ENCODE assay signal across 12 mouse cellular contexts in genomic region chr15:102145330-102145729, GRCm38 (mm10). TPM values are rescaled to one million over a fixed set of nuclear protein-coding genes. Genes with fewer than 3 reads are reported as not detected.
DNase-seq lines count a peak whose midpoint lies in the region; ATAC-seq and TF ChIP-seq lines count a peak whose summit lies in the region.
"Had no signal": no experiment of that assay in that cellular context is flagged by ENCODE, and none has a peak within 500 bp of the region (broad histone marks: within the 10 kb centered on the region; RNA-seq: fewer than 3 reads in every experiment).

No protein-coding gene starts in this region.

- peak overlapping the region; percentile 56 for H3K4me2 ChIP-seq in kidney, postnatal 0 days (ENCODE audit: low read length)

- no peak for DNase-seq in kidney, postnatal 0 days (ENCODE audit: low spot score)
- no peak for DNase-seq in kidney, adult 8-10 months
- DNase-seq in MN1 (ENCODE audit: low spot score): peak; percentile 87
- DNase-seq in left cerebral cortex, postnatal 25 days (ENCODE audit: low spot score in 2 of 2): peak; percentile 31 to 89
- DNase-seq in cerebellum, postnatal 10 days: no peak
- DNase-seq in ovary, postnatal 36 days (ENCODE audit: low spot score): no peak
- DNase-seq: spleen, adult 18-20 months had no signal

- no peaks in the 10 kb centered on the region for H3K9me3 ChIP-seq in kidney, postnatal 0 days (replicated peaks; ENCODE audit: low read length)
- H3K9me3 ChIP-seq: liver, embryonic 12.5 days had no signal

- TF ChIP-seq CTCF in kidney, postnatal 0 days (IDR thresholded peaks at IDR 0.05; ENCODE audit: low read depth): no peak

- no peak overlapping the region for H3K27ac ChIP-seq in kidney, postnatal 0 days
- no peak overlapping the region for H3K27ac ChIP-seq in brown adipose tissue, adult 24 weeks (replicated peaks; ENCODE audit: low read depth, low read length)
- H3K27ac ChIP-seq: liver, embryonic 12.5 days had no signal

- H3K4me1 ChIP-seq in kidney, postnatal 0 days (replicated peaks; ENCODE audit: insufficient read depth, low read length): peaks cover 11% of the 10 kb centered on the region
- H3K4me1 ChIP-seq in brown adipose tissue, adult 24 weeks (ENCODE audit: control insufficient read depth, insufficient read depth, insufficient read length, low read length): no peaks in the 10 kb centered on the region

- no peak overlapping the region for H3K9ac ChIP-seq in kidney, postnatal 0 days (ENCODE audit: low read depth, low read length)

- H3K27me3 ChIP-seq in kidney, postnatal 0 days (ENCODE audit: insufficient read depth, low read length): 0 out of 2 replicates have a peak, but pooled peaks cover 5% of the 10 kb centered on the region

- no peak for ATAC-seq in kidney, postnatal 0 days (replicated peaks; ENCODE audit: low FRiP score, low read depth)
- ATAC-seq in granulocyte monocyte progenitor cell, adult 5-6 weeks (replicated peaks; ENCODE audit: poor library complexity, severe bottlenecking): no peak
- ATAC-seq: forebrain, embryonic 14.5 days; inflammation-experienced regulatory T-cells, adult 6 months; liver, embryonic 12.5 days had no signal

- H3K36me3 ChIP-seq in kidney, postnatal 0 days (ENCODE audit: insufficient read depth, low read length): no peaks in the 10 kb centered on the region
- H3K36me3 ChIP-seq: liver, embryonic 12.5 days had no signal

- WGBS in kidney, postnatal 0 days: 61% methylated on average over 10 of the region's 10 CpGs

- no peak overlapping the region; the same call in 1 of the 2 replicates for H3K4me3 ChIP-seq in kidney, postnatal 0 days (replicated peaks; ENCODE audit: low read depth, low read length)
- peak overlapping the region; percentile 29 for H3K4me3 ChIP-seq in brown adipose tissue, adult 24 weeks (ENCODE audit: insufficient read depth, low read depth, low read length)

- intact Hi-C loops in left cerebral cortex, postnatal 25 days (cut with DNase I): loop anchor here (5.0 kb wide), 2 partner anchors 38 to 57 kb away; partner anchors contain the start of genes Csad and Zfp740

RNA-seq across cellular contexts. Expression of gene Igfbp6, which starts 1.2 kb away (rescaled TPM):
- polyA plus RNA-seq in kidney, postnatal 0 days (2015; fragmentation: Nextera tagmentation; extraction: Ambion mirVana): 20.5 and 28.3 TPM in 2 replicates
- polyA plus RNA-seq in brown adipose tissue, adult 24 weeks (2012; ENCODE audit: insufficient read depth, insufficient read length, missing spikeins): 30.2 and 52.1 TPM in 2 replicates
- total RNA-seq in left cerebral cortex, postnatal 25 days (2021): 10 to 100 TPM; 36.5 to 43.1 TPM
- total RNA-seq in granulocyte monocyte progenitor cell, adult 5-6 weeks (2014; fragmentation: Nextera tagmentation): not detected in 2 replicates
- total RNA-seq in granulocyte monocyte progenitor cell, adult 5-6 weeks (2017): not detected in 2 replicates

RNA-seq across cellular contexts. Expression of gene Soat2, which starts 5.0 kb away (rescaled TPM):
- polyA plus RNA-seq in kidney, postnatal 0 days (2015; fragmentation: Nextera tagmentation; extraction: Ambion mirVana): 0.28 and 0.34 TPM in 2 replicates
- not detected in 2 replicates for polyA plus RNA-seq in brown adipose tissue, adult 24 weeks (2012; ENCODE audit: insufficient read depth, insufficient read length, missing spikeins)
- total RNA-seq in left cerebral cortex, postnatal 25 days (2021): under 1 TPM in 1 of 2 experiments, not detected in 1; 0.14 TPM
- 0.85 and 0.97 TPM in 2 replicates for total RNA-seq in granulocyte monocyte progenitor cell, adult 5-6 weeks (2014; fragmentation: Nextera tagmentation)
- total RNA-seq in granulocyte monocyte progenitor cell, adult 5-6 weeks (2017): 0.15 and 0.56 TPM in 2 replicates
- polyA plus RNA-seq: forebrain, embryonic 14.5 days had no signal

RNA-seq across cellular contexts. Expression of gene Spryd3, which starts 9.3 kb away (rescaled TPM):
- 14.3 and 16.6 TPM in 2 replicates for polyA plus RNA-seq in kidney, postnatal 0 days (2015; fragmentation: Nextera tagmentation; extraction: Ambion mirVana)
- 8.6 and 12.8 TPM in 2 replicates for polyA plus RNA-seq in brown adipose tissue, adult 24 weeks (2012; ENCODE audit: insufficient read depth, insufficient read length, missing spikeins)
- total RNA-seq in left cerebral cortex, postnatal 25 days (2021): 100 to 1,000 TPM; 142 to 146 TPM
- total RNA-seq in granulocyte monocyte progenitor cell, adult 5-6 weeks (2014; fragmentation: Nextera tagmentation): 10.9 and 12.6 TPM in 2 replicates
- total RNA-seq in granulocyte monocyte progenitor cell, adult 5-6 weeks (2017): 13.2 and 24.2 TPM in 2 replicates

RNA-seq across cellular contexts. Expression of gene Tns2, which starts 45.1 kb away (rescaled TPM):
- 34.4 and 35.8 TPM in 2 replicates for polyA plus RNA-seq in kidney, postnatal 0 days (2015; fragmentation: Nextera tagmentation; extraction: Ambion mirVana)
- 49.0 and 90.1 TPM in 2 replicates for polyA plus RNA-seq in brown adipose tissue, adult 24 weeks (2012; ENCODE audit: insufficient read depth, insufficient read length, missing spikeins)
- 10 to 100 TPM; 11.8 to 19.1 TPM for total RNA-seq in left cerebral cortex, postnatal 25 days (2021)
- 0.17 TPM in 1 of 2 replicates, not detected in the other for total RNA-seq in granulocyte monocyte progenitor cell, adult 5-6 weeks (2014; fragmentation: Nextera tagmentation)
- total RNA-seq in granulocyte monocyte progenitor cell, adult 5-6 weeks (2017): not detected in 2 replicates

RNA-seq across cellular contexts. Expression of gene Zfp740, which starts 57.7 kb away (rescaled TPM):
- polyA plus RNA-seq in kidney, postnatal 0 days (2015; fragmentation: Nextera tagmentation; extraction: Ambion mirVana): 45.4 and 49.0 TPM in 2 replicates
- polyA plus RNA-seq in brown adipose tissue, adult 24 weeks (2012; ENCODE audit: insufficient read depth, insufficient read length, missing spikeins): 15.9 and 18.0 TPM in 2 replicates
- total RNA-seq in left cerebral cortex, postnatal 25 days (2021): 10 to 100 TPM; 58.5 to 64.9 TPM
- total RNA-seq in granulocyte monocyte progenitor cell, adult 5-6 weeks (2014; fragmentation: Nextera tagmentation): 48.7 and 68.9 TPM in 2 replicates
- total RNA-seq in granulocyte monocyte progenitor cell, adult 5-6 weeks (2017): 23.8 and 27.8 TPM in 2 replicates

Comparison
In these comparisons a context has a peak if more than half of its experiments do, and no peak if none do; other contexts are left out.
1. DNase-seq: peak in MN1 (single experiment) and left cerebral cortex, postnatal 25 days (2 of 2); none in kidney, postnatal 0 days (single experiment), kidney, adult 8-10 months (0 of 2), cerebellum, postnatal 10 days (0 of 2) and ovary, postnatal 36 days (single experiment).
2. RNA of gene Igfbp6, which starts 1.2 kb away (total RNA-seq): 36.5 to 43.1 TPM in left cerebral cortex, postnatal 25 days; not detected in granulocyte monocyte progenitor cell, adult 5-6 weeks; every median in the first group is over 10 times any median in the second.
3. RNA of gene Spryd3, which starts 9.3 kb away (total RNA-seq): 142 to 146 TPM in left cerebral cortex, postnatal 25 days; 10.9 to 24.2 TPM in granulocyte monocyte progenitor cell, adult 5-6 weeks; every median in the first group is over 4 times any median in the second.